Mouse (Mus musculus) brain, embryonic 14.5 days (tissue): Measurements from ENCODE around the gene Anapc2. TPM values are rescaled to one million over a fixed set of nuclear protein-coding genes. Genes with fewer than 3 reads are reported as not detected.
"Not testable (repeated sequence)": the region's sequence is repeated elsewhere in the genome, so short reads cannot be mapped to it uniquely, and the experiment has no call there.

Experiments
- DNase-seq: peaks from one replicate; pipeline ENCODE4 v3.0.0-alpha.2; 2011; ENCODE audit warnings: low read depth
- CTCF ChIP-seq: fragments of 200-500 bp; IDR thresholded peaks from 2 replicates; pipeline ENCODE4 v1.5.1; 2012; ENCODE audit warnings: inconsistent platforms, mild to moderate bottlenecking, moderate library complexity, borderline replicate concordance; ENCODE audit not compliant: insufficient read depth, insufficient read length; ENCODE audit errors: extremely low read depth
- POLR2A ChIP-seq: fragments of 200-500 bp; IDR thresholded peaks from 2 replicates; pipeline ENCODE4 v1.6.1; 2012; ENCODE audit warnings: mild to moderate bottlenecking, inconsistent platforms, borderline replicate concordance; ENCODE audit not compliant: poor library complexity, insufficient read depth, insufficient read length, severe bottlenecking; ENCODE audit errors: extremely low read depth
- polyA plus RNA-seq: library from polyadenylated mRNA; depleted of rRNA; stranded (reverse); fragments of >200 nt; gene quantifications from 2 replicates; pipeline ENCODE4 v1.2.3, GENCODE M21; 2012

Gene Anapc2
- polyA plus RNA-seq, 1 experiment = 131 TPM

- TF ChIP-seq CTCF (no peak), POLR2A (no peak)
- no peak for DNase-seq
Observed at GRCm38 (mm10) chr2:25246183-25247072, 25.9 kb upstream of the Anapc2 start, which contains the start of gene AL732309.1. AL732309.1 (minus strand) TSS chr2:25246863.

DNA sequence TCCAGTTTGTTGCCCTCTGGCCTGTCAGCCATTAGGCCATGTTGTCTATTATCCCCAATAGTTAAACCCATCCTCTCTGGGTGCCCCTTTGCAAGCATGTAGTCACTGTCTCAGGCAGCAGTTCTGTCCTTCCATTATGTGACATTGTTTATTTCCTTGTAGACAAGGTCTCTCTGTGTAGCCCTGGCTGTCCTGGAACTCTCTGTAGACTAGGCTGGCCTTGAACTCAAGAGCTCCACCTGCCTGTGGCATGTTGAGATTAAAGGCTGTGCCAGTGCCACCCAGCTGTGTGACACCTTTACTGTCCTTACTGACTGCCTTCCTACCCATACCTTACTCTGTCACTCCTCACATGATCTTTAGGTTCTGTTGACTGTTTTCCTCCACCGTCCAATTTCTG, 19.9 kb upstream of the Anapc2 start:
- no peak for DNase-seq
- TF ChIP-seq CTCF = peak; percentile 26; the same call in 1 of the 2 replicates
- no peak for TF ChIP-seq POLR2A

DNA sequence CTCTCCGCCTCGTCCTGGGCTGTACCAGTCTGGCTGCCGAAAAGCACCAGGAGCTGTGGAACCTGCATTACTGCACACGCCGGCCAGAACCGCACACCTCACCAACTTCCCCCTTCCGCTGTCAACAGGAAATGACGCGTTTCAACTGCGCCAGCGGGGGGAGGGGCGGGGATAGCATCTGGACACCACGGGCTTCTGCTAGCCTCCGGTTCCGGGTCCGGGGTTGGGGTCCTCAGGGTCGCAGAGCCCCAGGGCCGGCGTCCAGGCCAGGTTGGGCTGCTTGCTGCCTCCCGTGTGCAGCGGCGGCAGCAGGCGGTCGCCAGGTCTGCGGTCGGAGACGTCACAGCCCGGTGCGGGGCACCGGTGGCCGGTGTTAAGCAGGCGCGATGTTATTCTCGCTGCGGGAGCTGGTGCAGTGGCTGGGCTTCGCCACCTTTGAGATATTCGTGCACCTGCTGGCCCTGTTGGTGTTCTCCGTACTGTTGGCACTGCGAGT, 16.9 kb upstream of the Anapc2 start, which contains the start of gene Tmem203:
Gene Tmem203 (plus strand): TSS at position 156 of the 496 bp plus-strand sequence.
- DNase-seq = peak; percentile 96
- peak; percentile 54; the same call in 1 of the 2 replicates for TF ChIP-seq POLR2A
- TF ChIP-seq CTCF = no peak

DNA sequence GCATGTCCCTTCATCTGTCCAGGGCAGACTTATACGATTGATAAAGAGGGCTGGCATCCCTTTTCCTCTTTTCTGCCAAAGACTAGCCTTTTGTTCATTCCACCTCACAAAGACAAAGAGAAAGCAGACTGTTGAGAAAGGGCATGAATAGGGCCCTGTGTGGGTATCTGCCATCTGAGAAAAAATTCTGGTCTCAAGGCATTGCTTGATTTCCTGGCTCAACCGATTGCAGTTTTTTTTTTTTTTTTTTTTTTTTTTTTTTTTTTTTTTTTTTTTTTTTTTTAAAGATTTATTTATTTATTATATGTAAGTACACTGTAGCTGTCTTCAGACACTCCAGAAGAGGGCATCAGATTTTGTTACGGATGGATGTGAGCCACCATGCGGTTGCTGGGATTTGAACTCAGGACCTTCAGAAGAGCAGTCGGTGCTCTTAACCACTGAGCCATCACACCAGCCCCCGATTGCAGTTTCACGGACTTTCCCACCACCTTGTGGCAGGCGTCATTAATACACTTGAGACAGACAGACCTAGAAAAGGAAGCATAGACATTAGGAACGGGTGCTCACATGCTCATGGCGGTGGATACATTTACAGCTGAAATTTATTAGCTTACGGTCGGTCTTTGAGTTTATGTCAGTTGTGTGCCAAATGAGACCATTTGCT, 15.7 kb upstream of the Anapc2 start:
- DNase-seq = not testable (repeated sequence)

- DNase-seq = not testable (repeated sequence)
Observed at GRCm38 (mm10) chr2:25257250-25257649, 15.0 kb upstream of the Anapc2 start.

- DNase-seq = no peak
- TF ChIP-seq POLR2A (no peak), CTCF (peak; percentile 39; the same call in 1 of the 2 replicates)
Observed at GRCm38 (mm10) chr2:25258887-25259286, 13.4 kb upstream of the Anapc2 start.

DNA sequence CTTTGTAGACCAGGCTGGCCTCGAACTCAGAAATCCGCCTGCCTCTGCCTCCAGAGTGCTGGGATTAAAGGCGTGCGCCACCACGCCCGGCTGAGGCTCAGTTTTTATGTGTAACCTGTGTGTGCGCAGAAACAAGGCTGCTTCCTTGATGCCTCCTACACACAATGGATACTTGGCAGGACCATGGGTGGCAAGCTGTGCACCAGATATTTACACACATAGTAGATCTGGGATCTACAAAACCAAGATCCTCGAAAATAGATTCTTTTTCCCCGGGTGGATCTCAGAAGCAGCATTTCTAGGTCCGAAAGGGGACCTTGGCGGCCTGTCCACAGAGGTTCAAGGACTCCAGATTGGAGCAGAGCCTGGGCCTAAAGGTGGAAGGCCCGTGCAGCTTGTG, 10.4 kb upstream of the Anapc2 start:
- no peak for DNase-seq
- TF ChIP-seq CTCF (no peak), POLR2A (no peak)

DNA sequence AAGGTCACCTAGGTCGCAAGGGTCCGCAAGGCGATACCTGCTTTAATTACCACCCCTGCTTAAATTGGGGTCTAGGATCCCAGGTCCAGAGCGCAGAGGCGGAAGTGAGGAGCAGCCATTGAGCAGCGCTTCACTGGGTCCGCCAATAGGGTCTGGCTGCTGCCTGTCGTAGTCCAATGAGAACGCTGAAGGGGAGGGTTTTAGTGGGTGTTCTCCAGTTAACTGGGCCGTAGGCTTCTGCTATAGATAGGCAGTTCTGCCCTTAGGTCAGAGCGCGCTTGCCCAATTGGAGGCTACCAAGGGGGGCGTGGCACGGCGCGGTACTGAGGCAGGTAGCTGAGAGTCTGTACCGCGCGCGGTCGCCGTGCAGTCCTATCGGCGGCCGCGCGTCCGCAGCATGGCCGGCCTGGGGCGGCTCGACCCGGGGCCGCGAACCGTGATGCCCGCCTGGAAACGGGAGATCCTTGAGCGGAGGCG, 9.9 kb upstream of the Anapc2 start, which contains the start of gene Tprn:
Gene Tprn (plus strand): TSS at position 328 of the 477 bp plus-strand sequence.
- no peak for TF ChIP-seq CTCF
- TF ChIP-seq POLR2A = peak; percentile 62; the same call in 1 of the 2 replicates
- peak; percentile 99 for DNase-seq

DNA sequence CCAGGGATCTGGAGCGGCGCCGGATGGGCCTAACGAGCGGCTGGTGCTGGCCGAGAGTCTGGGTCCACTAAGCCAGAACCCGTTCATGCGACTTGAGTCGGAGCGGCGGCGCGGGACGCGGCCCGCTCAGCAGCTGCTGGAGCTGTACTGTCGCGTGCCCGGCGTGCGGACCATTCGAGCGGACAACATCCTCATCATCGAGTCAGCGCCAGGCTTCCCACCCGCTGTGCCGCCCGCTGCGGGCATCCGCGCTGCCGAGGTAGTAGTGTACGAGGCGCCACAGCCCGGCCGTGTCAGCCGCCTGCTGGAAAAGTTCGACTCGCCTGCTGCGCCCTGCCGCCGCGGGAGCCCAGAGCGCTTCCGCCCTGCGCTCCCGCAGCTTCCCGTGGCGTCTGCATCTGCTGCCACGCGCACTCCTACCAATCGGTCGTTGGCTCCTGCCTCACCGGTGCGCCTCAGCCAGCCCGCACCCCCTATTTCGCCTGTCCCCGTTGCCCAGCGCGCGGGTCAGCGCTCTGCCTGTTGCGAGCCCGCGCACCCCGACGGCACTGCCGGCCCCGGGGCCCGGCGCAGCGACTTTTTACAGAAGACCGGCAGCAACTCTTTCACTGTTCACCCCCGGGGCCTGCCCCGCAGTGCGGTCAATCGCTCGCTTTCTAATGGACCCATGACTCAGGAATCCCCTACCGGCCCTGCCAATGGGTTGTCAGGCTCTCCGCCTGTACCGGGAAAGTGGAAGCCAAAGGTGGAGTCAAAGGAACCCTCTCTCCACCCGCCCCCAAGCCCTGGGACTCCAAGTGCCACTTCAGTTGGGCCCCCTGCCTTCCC, 9.3 kb upstream of the Anapc2 start:
- DNase-seq = peak; percentile 58
- TF ChIP-seq POLR2A = no peak
- TF ChIP-seq CTCF = no peak

DNA sequence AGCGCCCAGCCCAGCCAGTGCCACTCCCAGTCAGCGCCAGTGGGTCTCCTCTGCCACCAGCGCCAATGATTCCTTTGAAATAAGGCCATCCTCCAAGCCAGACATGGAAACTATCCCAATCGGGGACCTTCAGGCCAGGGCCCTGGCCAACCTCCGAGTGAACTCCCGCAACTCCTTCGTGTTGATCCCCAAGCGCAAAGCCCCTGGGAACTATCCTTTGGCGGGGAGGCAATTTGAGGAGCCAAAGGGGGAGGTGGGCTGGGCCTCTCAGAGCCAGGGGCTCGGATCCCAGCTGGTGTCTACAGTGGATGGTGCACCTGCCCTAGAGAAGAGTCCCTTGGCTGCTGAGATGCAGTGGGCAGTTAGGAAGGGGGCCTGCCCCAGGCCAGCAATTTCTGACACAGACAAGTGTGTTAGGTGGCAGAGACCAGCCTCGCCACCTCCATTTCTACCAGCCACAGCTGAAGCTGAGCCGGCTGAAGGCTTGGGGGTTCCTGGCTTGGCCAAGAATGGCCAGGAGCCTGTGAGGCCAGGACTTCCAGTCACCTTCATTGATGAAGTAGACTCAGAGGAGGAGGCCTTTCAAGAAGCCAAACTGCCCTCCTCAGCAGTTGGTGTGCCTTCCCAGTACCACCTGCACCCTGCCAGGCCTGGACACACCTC, 8.5 kb upstream of the Anapc2 start:
- no peak for DNase-seq
- TF ChIP-seq POLR2A (no peak), CTCF (no peak)
